Mouse (Mus musculus) myocyte (in vitro differentiated cells): ENCODE results near the gene Nr1i2. TPM values are rescaled to one million over a fixed set of nuclear protein-coding genes. Genes with fewer than 3 reads are reported as not detected.
A peak's percentile ranks its signal among the peaks of the same experiment; 100 is the strongest.

ENCODE experiments used
- H3K27me3 ChIP-seq: one replicate; pipeline ENCODE4 v1.6.1; 2011; ENCODE audit not compliant: control insufficient read depth, insufficient read depth, insufficient read length
- H3K36me3 ChIP-seq: one replicate; pipeline ENCODE4 v1.6.1; 2011; ENCODE audit not compliant: control insufficient read depth, insufficient read depth
- H3K4me2 ChIP-seq: one replicate; pipeline ENCODE4 v1.6.1; 2011; ENCODE audit warnings: low read depth, control low read depth
- H3K4me3 ChIP-seq: one replicate; pipeline ENCODE4 v1.5.1; 2011; ENCODE audit warnings: mild to moderate bottlenecking, control low read depth, moderate library complexity
- H3K79me2 ChIP-seq: one replicate; pipeline ENCODE4 v1.6.1; 2011; ENCODE audit not compliant: control insufficient read depth, insufficient read depth
- H3ac ChIP-seq: one replicate; pipeline ENCODE4 v1.6.1; 2011; ENCODE audit not compliant: control insufficient read depth, insufficient read length
- CEBPB ChIP-seq: IDR thresholded peaks from 2 replicates; pipeline ENCODE4 v1.6.1; 2011; ENCODE audit warnings: mild to moderate bottlenecking, moderate library complexity; ENCODE audit not compliant: poor library complexity, insufficient read depth, severe bottlenecking
- E2F4 ChIP-seq: IDR thresholded peaks from one replicate; pipeline ENCODE4 v1.6.1; 2011; ENCODE audit warnings: mild to moderate bottlenecking, control low read depth, moderate library complexity; ENCODE audit not compliant: insufficient read depth
- MAX ChIP-seq: IDR thresholded peaks from one replicate; pipeline ENCODE4 v1.6.1; 2011; ENCODE audit warnings: low read depth, mild to moderate bottlenecking, control low read depth
- MYOD1 ChIP-seq, 3 experiments: IDR thresholded peaks; one replicate each; pipeline ENCODE4 v1.6.1; 2011; ENCODE audit warnings: control low read depth in 2 of 3, low read depth in 2 of 3, mild to moderate bottlenecking in 2 of 3, moderate library complexity in 1 of 3; ENCODE audit not compliant: insufficient read length in 2 of 3, control insufficient read depth in 1 of 3
- MYOG ChIP-seq, 3 experiments: IDR thresholded peaks; one replicate each; pipeline ENCODE4 v1.6.1; 2011; ENCODE audit warnings: control low read depth in 2 of 3, low read depth in 2 of 3, mild to moderate bottlenecking in 2 of 3; ENCODE audit not compliant: insufficient read length in 2 of 3, control insufficient read depth in 1 of 3, insufficient read depth in 1 of 3
- POLR2A ChIP-seq: IDR thresholded peaks from one replicate; pipeline ENCODE4 v1.6.1; 2011; ENCODE audit warnings: low read depth, mild to moderate bottlenecking, control low read depth, moderate library complexity; ENCODE audit not compliant: insufficient read length
- POLR2AphosphoS2 ChIP-seq: IDR thresholded peaks from one replicate; pipeline ENCODE4 v1.6.1; 2011; ENCODE audit warnings: low read depth, control low read depth; ENCODE audit not compliant: insufficient read length
- REST ChIP-seq: IDR thresholded peaks from one replicate; pipeline ENCODE4 v1.6.1; 2011; ENCODE audit warnings: mild to moderate bottlenecking, control low read depth, moderate library complexity; ENCODE audit not compliant: insufficient read depth, insufficient read length
- SRF ChIP-seq: IDR thresholded peaks from one replicate; pipeline ENCODE4 v1.6.1; 2011; ENCODE audit warnings: low read depth; ENCODE audit not compliant: control insufficient read depth, insufficient read length
- TCF12 ChIP-seq: IDR thresholded peaks from one replicate; pipeline ENCODE4 v1.6.1; 2011; ENCODE audit warnings: mild to moderate bottlenecking, control low read depth; ENCODE audit not compliant: poor library complexity, insufficient read depth, severe bottlenecking
- TCF3 ChIP-seq: IDR thresholded peaks from one replicate; pipeline ENCODE4 v1.6.1; 2011; ENCODE audit warnings: low read depth, control low read depth; ENCODE audit not compliant: insufficient read length
- USF1 ChIP-seq: IDR thresholded peaks from one replicate; pipeline ENCODE4 v1.6.1; 2011; ENCODE audit warnings: low read depth, mild to moderate bottlenecking, control low read depth, moderate library complexity
- polyA plus RNA-seq: library from polyadenylated mRNA; unstranded; fragments of >200 nt; fragmentation: generic; extraction: Trizol; gene quantifications from one replicate; pipeline ENCODE4 v1.2.1, GENCODE M21; 2012; ENCODE audit warnings: missing spikeins

Nr1i2 gene
- polyA plus RNA-seq, 1 experiment, result not detected

DNA sequence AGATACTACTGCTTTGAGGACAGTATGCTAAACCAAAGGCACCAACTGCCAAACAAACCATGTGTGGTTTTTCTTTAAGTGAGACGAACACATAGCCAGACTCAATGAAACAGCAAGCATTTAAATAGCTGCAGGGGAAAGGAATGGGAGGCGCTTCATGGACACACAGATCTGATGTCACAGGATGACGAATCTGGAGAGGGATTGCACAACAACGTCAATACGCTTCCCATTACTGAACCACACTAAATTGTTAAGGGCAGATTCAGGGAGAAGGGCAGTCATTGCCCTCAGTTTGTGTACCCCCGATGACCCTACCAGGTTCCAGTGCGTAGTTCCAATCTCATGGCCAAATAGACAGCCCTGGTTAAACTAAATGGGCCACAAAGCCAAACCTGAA, 8.8 kb downstream of the Nr1i2 start:
- no peaks in the 10 kb centered on the region for H3K27me3 ChIP-seq
- H3K79me2 ChIP-seq, result no peaks in the 10 kb centered on the region
- no peaks in the 10 kb centered on the region for H3K36me3 ChIP-seq
- TF ChIP-seq SRF, result no peak
- 0 out of 2 replicates have a peak, but pooled peaks have one; percentile 32 for TF ChIP-seq CEBPB
- H3K4me3 ChIP-seq, result no peak overlapping the region
- no peak overlapping the region for H3ac ChIP-seq
- no peak overlapping the region for H3K4me2 ChIP-seq

DNA sequence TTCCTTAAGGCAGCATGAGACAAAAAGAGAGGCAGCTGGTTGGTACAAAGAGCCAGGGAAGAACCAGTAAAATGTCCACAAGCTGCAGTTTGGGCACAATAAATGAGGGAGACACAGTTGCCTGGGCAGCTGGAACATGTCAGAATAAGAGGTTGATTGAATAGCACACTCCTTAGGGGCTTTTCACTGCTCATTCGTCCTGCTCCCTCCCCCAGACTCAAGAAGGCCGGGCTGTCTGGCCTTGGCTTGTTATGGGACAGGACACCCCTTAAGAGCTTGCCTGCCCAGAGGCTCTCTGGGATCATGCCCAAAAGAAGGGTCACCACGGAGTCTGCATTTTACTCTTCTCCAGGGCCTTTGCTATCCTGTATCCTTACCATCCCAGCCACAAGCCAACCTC, 11.3 kb downstream of the Nr1i2 start:
- no peak for TF ChIP-seq TCF3
- TF ChIP-seq TCF12, result no peak
- no peak for TF ChIP-seq E2F4
- no peak for TF ChIP-seq REST
- TF ChIP-seq MYOD1 (IDR thresholded peaks at IDR 0.05; ENCODE audit: control insufficient read depth in 1 of 3, insufficient read length in 2 of 3, low read depth in 2 of 3), result no peak
- no peak for TF ChIP-seq USF1
- no peak for TF ChIP-seq CEBPB
- TF ChIP-seq POLR2A, result no peak
- no peak for TF ChIP-seq MYOG (IDR thresholded peaks at IDR 0.05; ENCODE audit: control insufficient read depth in 1 of 3, insufficient read depth in 1 of 3, insufficient read length in 2 of 3, low read depth in 2 of 3)
- no peak for TF ChIP-seq MAX
- TF ChIP-seq SRF, result no peak
- TF ChIP-seq POLR2AphosphoS2, result no peak
- Histone ChIP-seq H3K27me3 (no peaks in the 10 kb centered on the region), H3K4me2 (no peak overlapping the region), H3K4me3 (no peak overlapping the region), H3K79me2 (no peaks in the 10 kb centered on the region), H3ac (no peak overlapping the region), H3K36me3 (no peaks in the 10 kb centered on the region)

DNA sequence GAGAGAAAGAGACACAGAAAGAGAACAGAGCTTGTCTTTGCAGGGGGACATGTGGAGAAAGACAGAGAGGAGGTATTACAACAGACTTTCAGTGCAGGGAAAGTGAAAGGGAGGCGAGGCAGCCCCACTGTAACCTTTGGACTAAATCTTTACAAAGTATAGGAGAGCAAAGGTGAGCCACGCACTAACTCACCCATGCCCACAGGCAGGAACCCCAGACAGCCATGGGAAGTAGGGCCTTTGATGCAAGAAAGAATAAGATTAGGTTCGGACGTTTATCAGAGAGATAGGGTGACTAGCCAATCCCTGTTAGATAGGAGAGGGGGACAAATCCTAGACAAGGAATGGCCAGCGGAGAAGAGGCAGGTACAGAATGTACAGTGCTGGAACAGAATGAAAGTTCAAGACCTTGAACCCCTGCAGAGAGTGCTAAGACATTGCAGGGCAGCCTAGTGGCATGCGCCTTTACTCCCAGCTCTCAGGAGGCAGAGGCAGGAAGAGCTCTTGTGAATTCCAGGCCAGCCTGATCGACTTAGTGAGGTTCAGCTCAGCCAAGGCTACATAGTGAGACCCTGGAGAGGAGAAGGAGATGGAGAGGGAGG, 12.0 kb downstream of the Nr1i2 start:
- Histone ChIP-seq H3K27me3 (no peaks in the 10 kb centered on the region), H3ac (no peak overlapping the region), H3K79me2 (no peaks in the 10 kb centered on the region), H3K36me3 (no peaks in the 10 kb centered on the region), H3K4me3 (no peak overlapping the region), H3K4me2 (peak overlapping the region; percentile 7)
- TF ChIP-seq SRF, result no peak
- no peak for TF ChIP-seq MAX
- TF ChIP-seq CEBPB, result no peak
- TF ChIP-seq TCF3, result no peak
- no peak for TF ChIP-seq E2F4
- no peak for TF ChIP-seq REST
- TF ChIP-seq MYOG (IDR thresholded peaks at IDR 0.05; ENCODE audit: control insufficient read depth in 1 of 3, insufficient read depth in 1 of 3, insufficient read length in 2 of 3, low read depth in 2 of 3), result no peak
- no peak for TF ChIP-seq USF1
- no peak for TF ChIP-seq POLR2AphosphoS2

DNA sequence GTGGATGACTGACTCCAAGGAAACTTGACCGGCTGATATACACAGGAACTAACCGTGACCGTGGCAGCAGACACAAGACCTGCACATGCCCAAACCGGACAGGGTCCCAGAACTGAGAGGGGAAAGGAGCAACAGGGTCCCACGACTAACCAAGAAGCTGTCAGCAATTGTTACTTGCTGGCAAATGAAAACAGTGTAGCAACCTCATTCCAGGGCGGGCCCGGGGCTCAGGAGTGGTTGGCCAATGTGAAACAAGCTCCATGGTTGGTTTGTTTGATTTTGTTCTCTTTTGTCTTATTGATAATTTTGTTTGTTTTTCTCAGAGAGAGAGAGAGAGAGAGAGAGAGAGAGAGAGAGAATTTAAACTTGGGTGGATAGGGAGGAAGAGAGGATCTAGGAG, 13.7 kb downstream of the Nr1i2 start:
- Histone ChIP-seq H3K4me2 (no peak overlapping the region), H3K36me3 (no peaks in the 10 kb centered on the region), H3ac (no peak overlapping the region), H3K79me2 (no peaks in the 10 kb centered on the region), H3K4me3 (no peak overlapping the region), H3K27me3 (no peaks in the 10 kb centered on the region)
- TF ChIP-seq SRF, result no peak
- TF ChIP-seq MYOG (IDR thresholded peaks at IDR 0.05; ENCODE audit: control insufficient read depth in 1 of 3, insufficient read depth in 1 of 3, insufficient read length in 2 of 3, low read depth in 2 of 3), result no peak
- TF ChIP-seq TCF12, result no peak
- no peak for TF ChIP-seq E2F4
- no peak for TF ChIP-seq POLR2A
- TF ChIP-seq MYOD1 (IDR thresholded peaks at IDR 0.05; ENCODE audit: control insufficient read depth in 1 of 3, insufficient read length in 2 of 3, low read depth in 2 of 3), result no peak
- no peak for TF ChIP-seq REST
- no peak for TF ChIP-seq TCF3
- TF ChIP-seq MAX, result no peak
- no peak for TF ChIP-seq USF1
- no peak for TF ChIP-seq CEBPB
- TF ChIP-seq POLR2AphosphoS2, result no peak

DNA sequence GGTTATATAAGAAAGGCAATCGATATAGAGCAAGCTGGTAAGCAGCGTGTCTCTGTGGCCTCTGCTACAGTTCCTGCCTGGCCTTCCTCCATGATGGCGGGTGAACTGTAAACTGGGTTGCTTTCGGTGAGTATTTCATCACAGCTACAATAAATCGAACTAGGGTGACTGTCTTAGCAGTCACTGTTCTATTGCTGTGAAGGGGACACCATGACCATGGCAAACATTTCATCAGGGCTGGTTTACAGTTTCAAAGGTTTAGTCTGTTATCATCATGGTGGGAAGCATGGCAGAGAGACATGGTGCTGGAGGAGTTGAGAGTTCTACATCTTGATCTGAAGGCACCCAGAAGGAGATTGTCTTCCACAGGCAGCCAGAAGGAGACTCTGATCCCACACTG, 14.8 kb downstream of the Nr1i2 start:
- no peak overlapping the region for H3K4me2 ChIP-seq
- H3K4me3 ChIP-seq, result no peak overlapping the region
- no peaks in the 10 kb centered on the region for H3K36me3 ChIP-seq
- no peak overlapping the region for H3ac ChIP-seq
- no peaks in the 10 kb centered on the region for H3K79me2 ChIP-seq
- no peak for TF ChIP-seq POLR2A
- no peak for TF ChIP-seq MYOD1 (IDR thresholded peaks at IDR 0.05; ENCODE audit: control insufficient read depth in 1 of 3, insufficient read length in 2 of 3, low read depth in 2 of 3)
- TF ChIP-seq MAX, result no peak
- TF ChIP-seq POLR2AphosphoS2, result no peak
- no peaks in the 10 kb centered on the region for H3K27me3 ChIP-seq
